Mouse (Mus musculus): ENCODE measurements around the gene Otx2. TPM values are rescaled to one million over a fixed set of nuclear protein-coding genes. Genes with fewer than 3 reads are reported as not detected.

Gene Otx2
- not detected in 2 replicates for polyA plus RNA-seq (2012; rRNA removed)

- Histone ChIP-seq H3K4me1 (ENCODE audit: control insufficient read depth, insufficient read depth, insufficient read length) (no peaks in the 10 kb centered on the region), H3K36me3 (ENCODE audit: control insufficient read depth, insufficient read depth, low read length) (no peaks in the 10 kb centered on the region), H3K27me3 (ENCODE audit: control insufficient read depth, insufficient read depth, low read length) (peaks cover 10% of the 10 kb centered on the region), H3K27ac (ENCODE audit: insufficient read depth, low read length) (no peak within 1 kb of the TSS), H3K4me3 (ENCODE audit: extremely low read depth, insufficient read depth, insufficient read length) (no peak within 1 kb of the TSS)
- no peak for TF ChIP-seq CTCF (IDR thresholded peaks at IDR 0.05; ENCODE audit: extremely low read depth, insufficient read depth, insufficient read length, insufficient replicate concordance)
- TF ChIP-seq POLR2A (IDR thresholded peaks at IDR 0.05; ENCODE audit: low read depth, low read length), result no peak
- DNase-seq (ENCODE audit: low read depth in 1 of 2, low spot score in 2 of 2), result no peak
- WGBS, result 5% methylated on average over 27 of the region's 27 CpGs
These were observed at the start of gene Otx2 for GRCm38 (mm10) chr14:48673541-48673940. Gene Otx2, minus strand, starts transcription at chr14:48673819.

GRCm38 (mm10) chr14:48722763-48723162 lies 49.1 kb upstream of the Otx2 start:
- Histone ChIP-seq H3K27me3 (ENCODE audit: control insufficient read depth, insufficient read depth, low read length) (no peaks in the 10 kb centered on the region), H3K4me1 (ENCODE audit: control insufficient read depth, insufficient read depth, insufficient read length) (no peaks in the 10 kb centered on the region), H3K27ac (ENCODE audit: insufficient read depth, low read length) (no peak overlapping the region), H3K4me3 (ENCODE audit: extremely low read depth, insufficient read depth, insufficient read length) (no peak overlapping the region), H3K36me3 (ENCODE audit: control insufficient read depth, insufficient read depth, low read length) (no peaks in the 10 kb centered on the region)
- WGBS, result 67% methylated on average over 4 of the region's 4 CpGs
- TF ChIP-seq CTCF (IDR thresholded peaks at IDR 0.05; ENCODE audit: extremely low read depth, insufficient read depth, insufficient read length, insufficient replicate concordance), result no peak
- no peak for TF ChIP-seq POLR2A (IDR thresholded peaks at IDR 0.05; ENCODE audit: low read depth, low read length)
- no peak for DNase-seq (ENCODE audit: low read depth in 1 of 2, low spot score in 2 of 2)

GRCm38 (mm10) chr14:48719296-48719695 lies 45.7 kb upstream of the Otx2 start:
- Histone ChIP-seq H3K4me3 (ENCODE audit: extremely low read depth, insufficient read depth, insufficient read length) (no peak overlapping the region), H3K36me3 (ENCODE audit: control insufficient read depth, insufficient read depth, low read length) (no peaks in the 10 kb centered on the region), H3K27ac (ENCODE audit: insufficient read depth, low read length) (no peak overlapping the region), H3K27me3 (ENCODE audit: control insufficient read depth, insufficient read depth, low read length) (no peaks in the 10 kb centered on the region), H3K4me1 (ENCODE audit: control insufficient read depth, insufficient read depth, insufficient read length) (no peaks in the 10 kb centered on the region)
- WGBS, result 77% methylated on average over 3 of the region's 3 CpGs
- no peak for TF ChIP-seq CTCF (IDR thresholded peaks at IDR 0.05; ENCODE audit: extremely low read depth, insufficient read depth, insufficient read length, insufficient replicate concordance)
- no peak for TF ChIP-seq POLR2A (IDR thresholded peaks at IDR 0.05; ENCODE audit: low read depth, low read length)
- no peak for DNase-seq (ENCODE audit: low read depth in 1 of 2, low spot score in 2 of 2)

- Histone ChIP-seq H3K27ac (ENCODE audit: insufficient read depth, low read length) (no peak overlapping the region), H3K4me1 (ENCODE audit: control insufficient read depth, insufficient read depth, insufficient read length) (no peaks in the 10 kb centered on the region), H3K4me3 (ENCODE audit: extremely low read depth, insufficient read depth, insufficient read length) (no peak overlapping the region), H3K36me3 (ENCODE audit: control insufficient read depth, insufficient read depth, low read length) (no peaks in the 10 kb centered on the region), H3K27me3 (ENCODE audit: control insufficient read depth, insufficient read depth, low read length) (no peaks in the 10 kb centered on the region)
- no peak for TF ChIP-seq CTCF (IDR thresholded peaks at IDR 0.05; ENCODE audit: extremely low read depth, insufficient read depth, insufficient read length, insufficient replicate concordance)
- no peak for TF ChIP-seq POLR2A (IDR thresholded peaks at IDR 0.05; ENCODE audit: low read depth, low read length)
- 55% methylated on average over 8 of the region's 8 CpGs for WGBS
- DNase-seq (ENCODE audit: low read depth in 1 of 2, low spot score in 2 of 2), result no peak
These were observed 44.1 kb upstream of the Otx2 start for GRCm38 (mm10) chr14:48717632-48718279.

- H3K4me1 ChIP-seq (ENCODE audit: control insufficient read depth, insufficient read depth, insufficient read length), result no peaks in the 10 kb centered on the region
- 95% methylated on average over 4 of the region's 4 CpGs for WGBS
- no peak for TF ChIP-seq CTCF (IDR thresholded peaks at IDR 0.05; ENCODE audit: extremely low read depth, insufficient read depth, insufficient read length, insufficient replicate concordance)
- TF ChIP-seq POLR2A (IDR thresholded peaks at IDR 0.05; ENCODE audit: low read depth, low read length), result no peak
- no peaks in the 10 kb centered on the region for H3K27me3 ChIP-seq (ENCODE audit: control insufficient read depth, insufficient read depth, low read length)
- DNase-seq (ENCODE audit: low read depth in 1 of 2, low spot score in 2 of 2), result no peak
- no peak overlapping the region for H3K4me3 ChIP-seq (ENCODE audit: extremely low read depth, insufficient read depth, insufficient read length)
- H3K27ac ChIP-seq (ENCODE audit: insufficient read depth, low read length), result no peak overlapping the region
- H3K36me3 ChIP-seq (ENCODE audit: control insufficient read depth, insufficient read depth, low read length), result no peaks in the 10 kb centered on the region
These were observed 42.8 kb upstream of the Otx2 start for GRCm38 (mm10) chr14:48716456-48716855.

GRCm38 (mm10) chr14:48710871-48711370 lies 37.3 kb upstream of the Otx2 start:
- DNase-seq (ENCODE audit: low read depth in 1 of 2, low spot score in 2 of 2), result no peak
- Histone ChIP-seq H3K4me3 (ENCODE audit: extremely low read depth, insufficient read depth, insufficient read length) (no peak overlapping the region), H3K27ac (ENCODE audit: insufficient read depth, low read length) (no peak overlapping the region), H3K4me1 (ENCODE audit: control insufficient read depth, insufficient read depth, insufficient read length) (no peaks in the 10 kb centered on the region), H3K27me3 (ENCODE audit: control insufficient read depth, insufficient read depth, low read length) (no peaks in the 10 kb centered on the region), H3K36me3 (ENCODE audit: control insufficient read depth, insufficient read depth, low read length) (no peaks in the 10 kb centered on the region)
- 87% methylated on average over 13 of the region's 13 CpGs for WGBS
- TF ChIP-seq CTCF (IDR thresholded peaks at IDR 0.05; ENCODE audit: extremely low read depth, insufficient read depth, insufficient read length, insufficient replicate concordance), result no peak
- no peak for TF ChIP-seq POLR2A (IDR thresholded peaks at IDR 0.05; ENCODE audit: low read depth, low read length)
